Mouse (Mus musculus) layer of hippocampus, postnatal 36 days (tissue): ENCODE results near the gene Pls3. TPM values are rescaled to one million over a fixed set of nuclear protein-coding genes. Genes with fewer than 3 reads are reported as not detected.

Source experiments
- DNase-seq, 2 experiments: peaks; one replicate each; pipeline ENCODE4 v3.0.0; 2022
- total RNA-seq, 2 experiments: library from RNA; stranded (reverse); gene quantifications; 2 replicates each; pipeline ENCODE4 v1.2.3; 2021

Gene Pls3
- 100 to 1,000 TPM; 206 to 225 TPM for total RNA-seq

DNA sequence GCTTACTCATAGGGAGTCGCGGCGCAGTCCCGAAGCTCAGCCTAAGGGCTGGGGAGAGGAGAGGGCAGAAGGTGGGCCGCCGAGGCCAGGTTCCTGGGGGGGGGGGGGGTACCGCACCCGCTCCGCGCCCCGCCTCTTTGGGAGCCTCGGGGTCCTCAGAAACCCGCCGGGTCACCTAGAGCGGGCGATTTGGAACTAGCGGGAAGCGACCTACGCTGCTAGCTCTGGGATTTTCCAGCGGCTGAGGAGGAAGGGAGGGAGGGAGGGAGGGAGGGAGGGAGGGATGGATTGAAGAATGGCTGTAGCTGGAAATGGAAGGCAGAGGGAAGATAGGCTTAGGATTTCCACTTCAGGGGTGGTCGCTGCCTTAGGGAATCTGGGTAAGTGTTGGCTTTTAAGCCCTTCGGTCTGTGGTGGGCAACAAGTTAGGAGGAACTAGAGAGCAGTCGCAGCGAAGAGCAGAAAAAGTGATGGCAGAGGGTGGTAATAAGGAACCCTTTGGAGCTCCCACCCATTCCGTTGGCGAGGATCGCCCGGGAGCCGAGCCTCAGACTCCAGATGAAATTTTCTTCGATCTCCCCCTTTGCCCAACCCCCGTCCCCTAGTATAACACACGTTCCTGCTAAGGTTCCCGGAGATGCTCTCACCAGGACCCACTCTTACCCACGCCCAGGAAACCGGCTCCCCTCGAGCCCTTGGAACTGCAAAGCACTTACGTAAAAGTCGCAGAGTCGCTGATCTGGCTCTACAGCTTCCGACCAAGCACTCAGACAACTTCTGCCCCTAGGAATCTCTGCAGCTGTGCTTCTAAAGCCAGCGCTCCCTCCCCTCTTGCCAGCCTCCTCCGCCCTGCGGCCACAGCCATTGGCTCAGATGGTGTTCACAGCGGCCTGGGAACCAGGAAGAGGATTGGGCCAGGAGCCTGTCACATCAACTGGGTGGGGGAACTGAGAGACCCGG is at the start of gene Pls3:
Pls3 (minus strand) TSS at position 851 of the 960 bp plus-strand sequence.
- DNase-seq, result peak; percentile 77 to 84

- no peak for DNase-seq
These were observed 20.7 kb upstream of the Pls3 start for GRCm38 (mm10) chrX:75895716-75896115.

DNA sequence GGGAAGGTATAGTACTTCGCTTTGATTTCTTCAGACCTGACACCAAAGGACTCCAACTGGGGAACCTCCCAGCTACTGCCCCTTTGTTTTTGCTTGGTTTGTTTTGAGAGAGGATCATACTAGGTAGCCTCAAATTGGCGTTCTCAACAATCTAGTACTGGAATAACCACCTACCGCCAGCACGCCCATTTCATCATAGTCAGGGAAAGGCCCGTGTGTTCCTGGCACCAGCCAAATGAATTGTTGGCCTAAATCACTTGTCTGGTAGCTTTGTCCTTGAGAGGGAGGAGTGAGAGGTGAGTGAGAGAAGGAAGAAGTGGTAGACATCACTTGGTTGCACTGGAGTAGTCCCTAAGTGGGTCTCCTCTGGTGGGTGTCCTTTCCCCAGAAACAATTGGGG is 584 bp upstream of the Pls3 start:
- DNase-seq, result no peak

DNA sequence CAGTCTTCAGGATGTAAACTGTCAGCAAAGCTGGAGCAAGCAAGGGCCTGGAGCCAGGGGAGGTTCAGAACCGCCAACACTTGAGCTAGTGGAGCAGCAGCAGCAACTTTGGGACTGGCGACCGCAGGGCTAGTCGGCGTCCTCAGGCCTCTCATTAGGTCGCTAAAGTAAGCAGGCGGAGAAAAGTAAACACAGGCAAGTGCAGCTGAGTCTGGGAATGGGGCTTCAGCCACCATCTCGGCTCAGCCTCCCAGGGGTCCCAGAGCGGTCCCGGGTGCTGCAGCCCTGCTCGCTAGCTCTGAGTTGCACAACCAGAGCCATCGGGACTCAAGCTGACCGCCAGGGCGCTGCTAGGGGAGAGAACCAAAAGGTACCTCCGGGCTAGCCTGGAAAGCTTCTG is 1.2 kb downstream of the Pls3 start:
- DNase-seq, result peak in 1 of 2 experiments; percentile 10

DNA sequence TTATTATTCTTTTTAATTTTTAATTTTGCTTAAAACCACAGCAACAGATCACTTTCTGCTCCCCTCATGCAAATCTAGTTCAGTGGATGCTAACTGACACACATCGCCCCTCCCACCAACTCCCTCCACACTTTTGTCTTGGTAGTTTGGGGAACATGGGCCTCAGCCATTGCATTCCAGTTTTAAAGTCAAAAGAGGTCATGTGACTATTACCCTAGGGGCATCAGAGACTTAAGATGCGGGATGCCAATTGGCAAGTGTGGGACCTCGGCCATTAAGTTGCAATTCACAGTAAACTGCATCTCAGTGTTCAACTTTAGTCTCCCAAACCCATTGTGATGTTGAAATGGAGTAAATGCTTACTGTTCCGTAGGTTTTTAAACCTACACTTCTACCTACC is 1.7 kb downstream of the Pls3 start:
- DNase-seq, result no peak

DNA sequence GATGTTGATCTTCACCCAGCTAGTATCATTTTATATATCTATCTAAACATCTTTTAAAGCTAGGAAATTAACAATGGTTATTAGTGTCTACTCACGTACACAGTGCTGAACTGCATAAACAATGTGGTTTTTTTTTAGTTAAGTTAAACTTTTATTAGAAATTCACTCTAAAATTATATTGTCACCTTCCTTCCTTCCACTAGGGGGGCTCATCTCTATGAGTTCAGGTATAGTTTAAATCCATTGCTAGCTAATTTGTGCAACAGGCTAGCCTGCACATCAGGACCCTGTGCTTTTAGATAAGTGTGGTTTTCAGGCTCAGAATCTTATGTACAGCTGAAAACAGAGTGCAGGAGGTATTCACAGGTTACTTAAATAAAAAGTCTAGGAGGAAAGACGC is 3.1 kb downstream of the Pls3 start:
- DNase-seq, result no peak

DNA sequence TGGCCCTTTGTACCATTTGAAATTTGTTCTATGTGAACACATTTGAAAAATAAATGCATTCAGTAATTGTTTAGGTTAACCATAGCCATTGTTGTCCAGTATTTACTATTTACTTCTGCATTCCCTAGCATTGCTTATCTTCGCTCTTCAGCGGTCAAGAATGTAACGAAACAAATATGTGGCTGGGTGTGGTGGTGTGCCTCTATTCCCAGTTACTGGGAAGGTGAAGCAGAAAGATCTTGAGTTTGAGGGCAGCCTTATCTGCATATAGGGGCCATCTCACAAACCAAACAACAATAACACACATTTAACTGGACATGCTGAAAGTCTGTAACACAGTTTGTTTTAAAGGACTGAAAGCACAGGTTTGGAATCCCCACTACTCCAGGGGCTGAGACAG is 13.3 kb downstream of the Pls3 start:
- no peak for DNase-seq

DNA sequence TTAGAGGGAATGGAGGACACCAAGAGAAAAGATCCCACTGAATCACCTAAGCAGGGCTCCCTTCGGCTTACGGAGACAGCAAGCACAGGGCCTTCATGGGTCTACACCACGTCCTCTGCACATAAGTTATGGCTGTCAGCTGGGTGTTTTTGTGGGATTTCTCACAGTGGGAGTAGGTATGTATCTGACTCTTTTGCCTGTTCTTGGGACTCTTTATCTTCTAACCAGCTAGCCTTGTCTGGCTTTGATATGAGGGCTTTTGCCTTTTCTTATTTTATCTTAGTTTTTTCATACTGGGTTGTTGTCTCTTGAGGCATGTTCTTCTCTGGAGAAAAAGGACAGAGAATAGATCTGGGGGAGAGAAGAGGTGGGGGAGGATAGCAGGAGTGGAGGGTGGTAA is 20.7 kb downstream of the Pls3 start:
- DNase-seq, result no peak

- no peak for DNase-seq
These were observed 30.7 kb downstream of the Pls3 start for GRCm38 (mm10) chrX:75844290-75844689.

- DNase-seq, result no peak
These were observed 32.1 kb downstream of the Pls3 start for GRCm38 (mm10) chrX:75842835-75843234.

DNA sequence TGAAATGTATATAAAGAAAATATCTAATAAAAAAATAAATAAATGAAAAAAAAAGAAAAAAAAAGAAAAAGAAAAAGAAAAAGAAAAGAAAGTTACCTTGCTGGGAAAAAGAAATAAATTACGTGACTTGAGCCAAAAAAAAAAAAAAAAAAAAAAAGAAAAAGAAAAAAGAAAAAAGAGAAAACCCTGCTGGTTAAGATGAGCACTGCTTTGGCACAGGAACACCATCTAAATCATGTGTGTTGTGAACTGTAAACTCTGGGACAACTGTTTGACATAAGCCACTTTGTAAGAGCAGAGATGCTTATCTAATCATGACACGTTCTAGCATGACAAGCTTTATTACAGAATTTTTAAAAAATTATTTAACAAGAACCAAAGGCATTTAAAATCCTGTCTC is 32.9 kb downstream of the Pls3 start:
- DNase-seq, result no peak

DNA sequence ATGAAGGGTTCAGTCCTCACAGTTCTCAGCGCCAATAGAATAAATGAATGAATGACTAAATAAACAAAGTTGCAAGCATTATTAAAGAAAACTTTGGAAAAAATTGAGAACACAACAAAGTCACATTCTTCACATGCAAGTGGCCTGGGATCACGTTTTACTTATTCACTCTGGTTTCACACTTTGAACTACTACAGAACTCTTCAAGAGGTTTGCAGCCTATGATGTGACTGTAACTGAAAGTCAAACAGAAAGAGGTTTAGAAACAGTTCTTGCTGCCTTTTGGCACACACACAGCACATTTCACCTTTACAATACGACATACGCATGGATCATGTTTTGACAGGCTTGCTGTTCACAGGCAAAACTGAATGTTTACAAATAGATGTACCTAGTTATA is 34.7 kb downstream of the Pls3 start:
- DNase-seq, result no peak

- DNase-seq, result no peak
These were observed 40.1 kb downstream of the Pls3 start for GRCm38 (mm10) chrX:75834836-75835235.

- no peak for DNase-seq
These were observed 40.7 kb downstream of the Pls3 start for GRCm38 (mm10) chrX:75834286-75834685.

DNA sequence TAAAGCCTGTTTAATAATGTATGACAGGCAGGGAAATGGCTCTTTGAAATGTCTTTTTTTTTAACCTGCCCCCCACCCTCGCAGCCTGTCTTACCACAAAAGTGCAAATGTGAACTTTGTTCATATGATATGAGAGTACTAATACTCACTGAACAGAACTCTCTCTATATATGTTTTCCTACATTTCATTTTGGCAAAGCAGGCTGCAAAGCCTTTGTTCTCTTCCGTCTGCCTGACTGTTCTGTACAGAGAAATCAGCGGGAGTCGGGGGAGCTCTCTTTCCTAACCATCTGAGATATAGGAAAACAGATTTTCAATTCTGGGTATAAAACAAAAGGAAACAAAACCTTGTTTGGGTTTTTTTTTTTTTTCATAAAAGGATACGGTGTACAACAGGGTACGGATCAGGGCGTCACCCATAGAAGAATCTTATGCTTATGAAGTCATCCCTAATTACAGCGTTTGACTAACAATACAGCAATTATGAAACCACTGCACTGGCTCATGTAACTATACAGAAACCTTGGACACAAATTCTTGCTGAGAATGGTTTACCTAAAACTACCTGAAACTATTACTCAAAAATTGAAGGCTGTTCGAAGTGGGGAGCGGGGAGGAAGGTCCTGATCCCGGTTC is 41.9 kb downstream of the Pls3 start:
- no peak for DNase-seq

GRCm38 (mm10) chrX:75829867-75830255 is 45.1 kb downstream of the Pls3 start:
- no peak for DNase-seq

- no peak for DNase-seq
These were observed 45.6 kb downstream of the Pls3 start for GRCm38 (mm10) chrX:75829240-75829866.

GRCm38 (mm10) chrX:75818647-75819271 is 56.2 kb downstream of the Pls3 start:
- no peak for DNase-seq

- DNase-seq, result no peak
These were observed 60.0 kb downstream of the Pls3 start for GRCm38 (mm10) chrX:75814958-75815357.

GRCm38 (mm10) chrX:75814123-75814522 is 60.9 kb downstream of the Pls3 start:
- no peak for DNase-seq

- no peak for DNase-seq
These were observed 78.4 kb downstream of the Pls3 start for GRCm38 (mm10) chrX:75796583-75796982.

DNA sequence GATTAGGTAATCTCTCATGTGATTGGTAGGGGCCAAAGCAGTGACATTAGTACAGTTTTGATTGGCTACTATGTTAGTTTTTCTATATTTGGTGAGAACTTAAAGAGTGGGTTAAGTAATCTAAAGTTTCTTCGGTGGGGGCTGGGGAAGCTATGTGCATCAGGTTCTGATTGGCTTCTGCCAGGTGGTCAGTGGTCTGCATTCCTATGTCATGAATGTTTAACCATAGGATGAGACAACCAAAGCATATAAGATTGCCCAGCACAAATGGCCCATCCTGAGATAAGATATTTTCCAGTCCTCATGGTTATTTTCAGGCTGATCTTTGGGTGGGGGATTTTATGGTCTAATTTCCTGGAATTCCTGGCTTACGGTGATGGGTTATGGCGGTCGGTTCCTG is 95.2 kb downstream of the Pls3 start:
- DNase-seq, result no peak

DNA sequence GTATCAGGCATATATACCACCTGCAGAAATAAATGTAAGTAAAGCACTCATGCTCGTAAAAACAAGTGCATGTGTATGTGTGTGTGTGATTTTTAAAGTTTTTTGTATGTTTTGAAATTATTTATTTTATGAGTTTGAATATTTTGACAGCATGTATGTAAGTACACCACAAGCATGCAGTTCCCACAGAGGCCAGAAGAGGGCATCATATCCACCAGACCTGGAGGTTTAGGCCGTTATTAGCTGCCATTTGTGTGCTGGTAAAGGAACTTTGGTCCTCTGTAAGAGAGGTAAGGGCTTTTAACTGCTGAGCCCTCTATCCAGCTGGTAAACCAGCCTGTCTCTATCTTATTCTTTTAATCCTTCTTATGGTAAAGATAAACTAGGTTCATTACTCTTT is 97.5 kb downstream of the Pls3 start:
- DNase-seq, result no peak
